Mouse (Mus musculus): Measurements from ENCODE around the gene Fat1. TPM values are rescaled to one million over a fixed set of nuclear protein-coding genes. Genes with fewer than 3 reads are reported as not detected.

The Fat1 gene
- polyA plus RNA-seq, 1 experiment from 2014 or later, result 10.4 TPM

Other genes with a start within 250 kb of the Fat1 start
- 0.35 TPM in 1 of 2 replicates, not detected in the other for gene Mtnr1a, start 133.7 kb downstream of the Fat1 start, polyA plus RNA-seq (2015; fragmentation: Nextera tagmentation; extraction: Ambion mirVana)

Measured in forebrain, embryonic 16.5 days (tissue).